Mouse (Mus musculus) adrenal gland, postnatal 36 days (tissue): ENCODE results near the gene Dll4. TPM values are rescaled to one million over a fixed set of nuclear protein-coding genes. Genes with fewer than 3 reads are reported as not detected.
A peak's percentile ranks its signal among the peaks of the same experiment; 100 is the strongest.

Source experiments
- DNase-seq, 2 experiments: peaks; one replicate each; pipeline ENCODE4 v3.0.0; 2021; ENCODE audit warnings: mixed read lengths in 1 of 2
- long read RNA-seq, 2 experiments: library from polyadenylated mRNA; stranded (forward); transcript quantifications; one replicate each; pipeline ENCODE4 v2.0.0; 2021; ENCODE audit warnings: borderline sequencing depth in 2 of 2
- total RNA-seq, 2 experiments: library from RNA; stranded (reverse); gene quantifications; 2 replicates each; pipeline ENCODE4 v1.2.3; 2021

The Dll4 gene
- 10 to 100 TPM in 1 of 2 experiments, 1 to 10 TPM in 1; 7.2 to 10.6 TPM for total RNA-seq
- long read RNA-seq, experiment 1, partial matches to known transcripts = 1 of 7 reads
- long read RNA-seq, experiment 1, other reads (novel, unspliced or antisense) = 3 of 7 reads
- long read RNA-seq, experiment 2, partial matches to known transcripts = 5 of 8 reads
- long read RNA-seq, experiment 2, other reads (novel, unspliced or antisense) = 1 of 8 reads

DNA sequence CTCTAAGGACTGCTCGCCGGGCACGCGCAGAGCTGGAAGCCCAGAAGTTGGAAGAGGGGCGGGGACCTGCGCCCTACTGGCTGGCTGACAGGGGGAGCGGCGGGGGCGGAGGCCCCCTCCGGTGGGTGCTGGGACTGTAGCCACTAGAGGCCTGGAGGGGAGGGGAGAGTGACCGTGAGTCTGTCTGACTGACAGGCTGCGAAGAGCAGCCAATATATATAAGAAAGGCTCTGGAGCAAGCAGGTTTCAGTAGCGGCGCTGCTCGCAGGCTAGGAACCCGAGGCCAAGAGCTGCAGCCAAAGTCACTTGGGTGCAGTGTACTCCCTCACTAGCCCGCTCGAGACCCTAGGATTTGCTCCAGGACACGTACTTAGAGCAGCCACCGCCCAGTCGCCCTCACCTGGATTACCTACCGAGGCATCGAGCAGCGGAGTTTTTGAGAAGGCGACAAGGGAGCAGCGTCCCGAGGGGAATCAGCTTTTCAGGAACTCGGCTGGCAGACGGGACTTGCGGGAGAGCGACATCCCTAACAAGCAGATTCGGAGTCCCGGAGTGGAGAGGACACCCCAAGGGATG is at the start of gene Dll4:
Gene Dll4, plus strand, starts transcription at position 217 of the 576 bp plus-strand sequence.
- peak; percentile 67 to 80 for DNase-seq

- no peak for DNase-seq
Observed at GRCm38 (mm10) chr2:119276926-119277325, 48.7 kb upstream of the Dll4 start.

DNA sequence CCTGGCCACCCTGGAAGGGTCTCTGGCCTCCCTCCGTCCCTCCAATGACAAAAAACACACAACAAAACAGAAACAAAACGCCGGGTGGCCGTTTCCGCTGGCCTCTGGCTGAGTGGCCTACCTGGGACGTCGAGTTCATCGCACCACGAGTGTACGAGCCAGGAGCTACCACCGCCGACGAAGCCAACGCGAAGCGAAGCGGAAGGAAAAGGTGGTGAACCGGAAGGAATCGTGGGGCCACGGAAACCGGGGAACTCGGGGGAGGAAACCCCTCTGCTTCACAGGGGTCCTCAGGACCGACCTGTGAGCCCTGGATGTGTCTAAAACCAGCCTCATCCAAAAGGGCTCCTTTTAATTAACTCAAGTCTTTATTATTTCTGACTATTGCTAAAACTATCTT is 47.8 kb upstream of the Dll4 start:
- no peak for DNase-seq

DNA sequence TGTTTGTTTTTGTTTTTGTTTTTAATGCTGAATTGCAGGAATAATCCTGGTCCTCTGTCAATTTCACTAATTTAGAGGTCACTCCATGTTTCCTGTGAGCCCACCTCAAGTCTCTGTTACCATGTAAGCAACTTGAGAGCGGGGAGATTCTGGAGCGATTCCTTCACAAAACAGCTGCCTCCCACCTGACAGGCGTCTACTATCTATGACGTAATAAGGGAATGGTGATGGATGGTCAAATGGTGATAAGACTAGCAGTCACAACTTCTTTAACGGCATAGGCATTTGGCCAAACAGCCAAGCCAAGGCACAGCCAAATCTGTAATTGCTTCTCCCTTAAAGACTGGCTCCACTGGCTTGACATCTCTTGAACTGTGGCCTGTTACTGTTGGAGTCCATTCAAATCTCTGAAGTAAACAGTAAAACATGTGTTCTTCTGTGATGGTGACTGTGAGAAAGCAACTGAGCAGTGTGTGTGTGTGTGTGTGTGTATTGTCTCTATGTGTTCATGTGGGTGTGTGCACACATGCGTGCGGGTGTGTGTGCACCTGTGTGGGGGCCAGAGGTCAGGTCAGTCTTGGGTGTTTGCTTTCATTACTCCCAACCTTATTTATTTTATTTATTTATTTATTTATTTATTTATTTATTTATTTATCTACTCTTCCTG is 43.6 kb upstream of the Dll4 start:
- no peak for DNase-seq

- no peak for DNase-seq
Observed at GRCm38 (mm10) chr2:119287372-119287771, 38.2 kb upstream of the Dll4 start.

DNA sequence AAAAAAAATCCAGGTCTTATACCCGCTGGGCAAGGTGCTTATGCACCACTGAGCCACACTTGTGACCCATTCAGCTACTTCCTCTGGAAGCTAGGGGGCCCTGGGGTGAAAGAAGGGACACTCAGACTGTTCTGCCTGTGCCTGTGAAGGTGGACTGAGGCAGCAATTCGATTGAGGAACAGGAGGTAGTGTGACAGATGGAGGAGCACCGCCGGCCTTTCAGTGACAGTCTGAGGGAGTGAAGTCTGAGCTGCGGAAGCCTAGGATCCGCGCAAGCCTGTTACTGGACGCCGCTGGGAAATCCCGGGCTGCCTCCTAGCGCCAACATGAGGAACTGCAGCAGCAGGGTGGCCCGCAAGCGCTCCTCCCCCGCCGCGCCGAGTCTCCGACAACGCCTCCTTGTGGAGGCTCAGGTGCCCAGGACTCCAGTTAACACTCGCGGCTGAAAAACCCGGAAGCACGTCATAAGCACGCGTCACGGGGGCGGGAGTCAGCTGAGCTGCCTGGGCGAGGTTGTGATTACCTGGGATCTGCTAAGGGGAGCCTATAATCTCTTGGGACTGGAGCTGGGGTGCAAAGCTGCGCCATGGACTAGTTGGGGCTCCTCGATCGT is 37.2 kb upstream of the Dll4 start, which contains the start of gene Vps18:
Gene Vps18, plus strand, starts transcription at position 471 of the 613 bp plus-strand sequence.
- DNase-seq = peak; percentile 99

- DNase-seq = no peak
Observed at GRCm38 (mm10) chr2:119289014-119289416, 36.6 kb upstream of the Dll4 start.

- no peak for DNase-seq
Observed at GRCm38 (mm10) chr2:119292281-119292680, 33.3 kb upstream of the Dll4 start.

DNA sequence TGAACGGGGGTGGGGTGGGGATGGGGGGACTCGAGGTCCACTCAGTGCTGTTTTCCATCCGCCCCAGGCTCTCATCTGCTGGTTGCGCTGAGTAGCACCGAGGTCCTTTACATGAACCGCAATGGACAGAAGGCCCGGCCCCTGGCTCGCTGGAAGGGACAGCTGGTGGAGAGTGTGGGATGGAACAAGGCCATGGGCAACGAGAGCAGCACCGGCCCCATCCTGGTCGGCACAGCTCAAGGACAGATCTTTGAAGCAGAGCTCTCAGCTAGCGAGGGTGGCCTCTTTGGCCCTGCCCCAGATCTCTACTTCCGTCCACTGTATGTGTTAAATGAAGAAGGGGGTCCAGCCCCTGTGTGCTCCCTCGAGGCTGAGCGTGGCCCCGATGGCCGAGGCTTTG is 32.7 kb upstream of the Dll4 start:
- DNase-seq = peak; percentile 47 to 51

- DNase-seq = no peak
Observed at GRCm38 (mm10) chr2:119293311-119293710, 32.3 kb upstream of the Dll4 start.

GRCm38 (mm10) chr2:119293776-119294390 is 31.7 kb upstream of the Dll4 start:
- no peak for DNase-seq

DNA sequence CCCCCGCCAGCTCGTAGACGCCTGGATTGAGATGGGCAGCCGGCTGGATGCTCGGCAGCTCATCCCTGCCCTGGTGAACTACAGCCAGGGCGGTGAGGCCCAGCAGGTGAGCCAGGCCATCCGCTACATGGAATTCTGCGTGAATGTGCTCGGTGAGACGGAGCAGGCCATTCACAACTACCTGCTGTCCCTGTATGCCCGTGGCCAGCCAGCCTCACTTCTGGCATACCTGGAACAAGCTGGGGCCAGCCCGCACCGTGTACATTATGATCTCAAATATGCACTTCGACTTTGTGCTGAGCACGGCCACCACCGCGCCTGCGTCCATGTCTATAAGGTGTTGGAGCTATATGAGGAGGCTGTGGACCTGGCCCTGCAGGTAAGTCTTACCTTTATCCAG is 31.2 kb upstream of the Dll4 start:
- no peak for DNase-seq

DNA sequence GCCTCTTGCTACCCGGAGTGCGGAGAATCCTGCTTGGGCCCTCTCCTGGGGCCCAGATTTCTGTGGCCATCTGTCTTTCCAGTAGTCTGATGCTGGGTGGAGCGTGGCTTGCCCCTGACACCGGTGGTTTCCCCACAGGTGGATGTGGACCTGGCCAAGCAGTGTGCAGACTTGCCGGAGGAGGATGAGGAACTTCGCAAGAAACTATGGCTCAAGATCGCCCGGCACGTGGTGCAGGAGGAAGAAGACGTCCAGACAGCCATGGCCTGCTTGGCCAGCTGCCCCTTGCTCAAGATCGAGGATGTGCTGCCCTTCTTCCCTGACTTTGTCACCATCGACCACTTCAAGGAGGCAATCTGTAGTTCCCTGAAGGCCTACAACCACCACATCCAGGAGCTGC is 28.8 kb upstream of the Dll4 start:
- no peak for DNase-seq

DNA sequence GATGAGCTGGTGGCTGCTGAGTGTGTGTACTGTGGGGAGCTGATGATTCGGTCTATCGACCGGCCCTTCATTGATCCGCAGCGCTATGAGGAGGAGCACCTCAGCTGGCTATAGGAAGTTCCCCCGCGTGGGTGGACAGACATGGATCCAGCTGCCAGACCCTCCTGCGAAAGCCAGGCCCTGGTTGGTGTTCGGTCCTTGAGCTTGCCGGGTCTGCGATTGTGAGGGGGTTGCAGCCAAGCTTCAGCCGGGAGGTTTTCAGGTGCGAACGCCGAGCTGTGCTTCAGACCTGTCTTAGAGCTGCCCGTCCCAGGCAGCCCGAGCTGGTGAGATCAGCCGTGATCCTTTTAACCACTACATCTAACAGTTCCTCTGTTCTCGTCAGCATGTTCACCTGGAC is 28.1 kb upstream of the Dll4 start:
- no peak for DNase-seq

GRCm38 (mm10) chr2:119298330-119298729 is 27.3 kb upstream of the Dll4 start:
- DNase-seq = peak; percentile 70 to 77

GRCm38 (mm10) chr2:119298839-119299238 is 26.7 kb upstream of the Dll4 start:
- no peak for DNase-seq

GRCm38 (mm10) chr2:119299981-119300818 is 25.4 kb upstream of the Dll4 start:
- peak; percentile 86 to 91 for DNase-seq

GRCm38 (mm10) chr2:119300819-119301493 is 24.6 kb upstream of the Dll4 start:
- peak; percentile 57 to 76 for DNase-seq

- peak in 1 of 2 experiments; percentile 66 for DNase-seq
Observed at GRCm38 (mm10) chr2:119302876-119303275, 22.7 kb upstream of the Dll4 start.

- no peak for DNase-seq
Observed at GRCm38 (mm10) chr2:119304391-119304790, 21.2 kb upstream of the Dll4 start.

- DNase-seq = peak; percentile 49 to 71
Observed at GRCm38 (mm10) chr2:119304798-119305208, 20.8 kb upstream of the Dll4 start.
